Mouse (Mus musculus): ENCODE measurements around the gene Car5b. TPM values are rescaled to one million over a fixed set of nuclear protein-coding genes. Genes with fewer than 3 reads are reported as not detected.

Gene Car5b
- polyA plus RNA-seq, 1 experiment from 2014 or later: 0.19 TPM

DNA sequence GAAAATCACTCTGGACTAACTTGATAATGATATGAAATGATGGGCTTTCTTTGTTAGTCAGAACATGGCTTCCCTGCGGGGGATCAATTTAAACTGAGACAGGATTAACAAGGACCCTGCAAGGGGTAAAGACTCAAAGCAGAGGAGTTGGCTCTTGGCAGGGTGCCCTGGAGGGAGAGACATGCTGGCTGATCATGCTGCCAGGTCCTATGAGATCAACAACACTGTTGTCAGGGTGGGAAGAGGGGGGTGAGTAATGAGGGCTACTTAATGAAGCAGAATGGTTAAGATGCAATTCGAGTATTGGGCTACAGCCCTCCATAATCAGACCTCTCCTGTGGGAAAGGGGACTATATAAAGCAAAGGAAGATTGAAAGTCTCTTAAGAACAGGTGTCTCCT is 11.1 kb upstream of the Car5b start:
- Histone ChIP-seq H3K36me3 (ENCODE audit: control insufficient read depth, insufficient read depth, low read length) (no peaks in the 10 kb centered on the region), H3K27me3 (ENCODE audit: control insufficient read depth, insufficient read depth, low read length) (no peaks in the 10 kb centered on the region), H3K4me2 (ENCODE audit: low read depth) (no peak overlapping the region), H3K4me3 (ENCODE audit: low read depth, low read length) (no peak overlapping the region), H3K4me1 (ENCODE audit: control insufficient read depth, insufficient read depth, low read length) (no peaks in the 10 kb centered on the region), H3K27ac (ENCODE audit: low read depth, low read length) (no peak overlapping the region), H3K9me3 (ENCODE audit: control insufficient read depth, low read length) (no peaks in the 10 kb centered on the region), H3K9ac (ENCODE audit: low read length) (no peak overlapping the region)
- WGBS: 59% methylated on average over 2 of the region's 2 CpGs
- DNase-seq (ENCODE audit: low spot score): no peak
- no peak for ATAC-seq (ENCODE audit: insufficient read depth, low FRiP score, low TSS enrichment)

DNA sequence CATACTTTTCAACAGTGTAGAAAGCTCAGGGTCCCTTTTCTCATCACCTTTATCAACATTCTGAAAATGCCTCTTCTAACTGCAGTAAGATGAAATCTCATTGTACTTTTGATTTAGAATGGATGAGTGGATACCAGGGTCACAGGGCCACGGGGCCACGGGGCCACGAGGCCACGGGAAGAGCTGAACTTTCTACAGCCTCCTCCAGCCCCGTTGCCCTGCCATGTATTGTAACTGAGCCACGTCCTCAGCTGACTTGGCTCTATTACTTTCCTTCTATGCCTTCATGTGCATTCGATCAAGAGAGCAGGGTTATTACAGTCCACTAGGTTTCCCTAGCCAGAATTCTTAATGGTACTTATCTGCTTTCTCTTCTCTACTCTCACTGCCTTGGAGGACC is 8.1 kb upstream of the Car5b start:
- no peaks in the 10 kb centered on the region; the same call in 1 of the 2 replicates for H3K27me3 ChIP-seq (ENCODE audit: control insufficient read depth, insufficient read depth, low read length)
- WGBS: 83% methylated on average over 7 of the region's 7 CpGs
- no peaks in the 10 kb centered on the region for H3K9me3 ChIP-seq (ENCODE audit: control insufficient read depth, low read length)
- H3K4me3 ChIP-seq (ENCODE audit: low read depth, low read length): no peak overlapping the region
- H3K27ac ChIP-seq (ENCODE audit: low read depth, low read length): no peak overlapping the region
- no peak overlapping the region for H3K4me2 ChIP-seq (ENCODE audit: low read depth)
- no peaks in the 10 kb centered on the region for H3K36me3 ChIP-seq (ENCODE audit: control insufficient read depth, insufficient read depth, low read length)
- H3K4me1 ChIP-seq (ENCODE audit: control insufficient read depth, insufficient read depth, low read length): no peaks in the 10 kb centered on the region
- ATAC-seq (ENCODE audit: insufficient read depth, low FRiP score, low TSS enrichment): no peak
- no peak overlapping the region for H3K9ac ChIP-seq (ENCODE audit: low read length)
- DNase-seq (ENCODE audit: low spot score): no peak

DNA sequence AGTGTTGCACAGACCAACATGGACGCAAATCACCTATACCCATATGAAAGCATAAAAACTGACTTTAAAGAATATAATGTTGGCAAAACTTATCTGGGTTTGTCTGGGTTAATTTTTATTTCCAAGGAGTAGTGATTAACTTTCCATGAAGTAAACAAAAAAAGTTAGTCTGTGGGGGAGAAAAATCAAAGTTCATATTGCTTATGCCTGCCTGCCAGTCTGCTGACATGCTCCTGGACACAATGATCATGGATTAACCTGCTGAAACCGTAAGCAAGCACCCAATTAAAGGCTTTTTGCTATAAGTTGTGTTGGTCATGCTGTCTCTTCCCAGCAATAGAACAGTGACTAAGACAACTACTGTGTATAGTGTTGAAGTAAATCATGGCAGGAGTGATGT is 7.6 kb upstream of the Car5b start:
- no peak overlapping the region for H3K27ac ChIP-seq (ENCODE audit: low read depth, low read length)
- 88% methylated on average over 2 of the region's 2 CpGs for WGBS
- no peak overlapping the region for H3K4me3 ChIP-seq (ENCODE audit: low read depth, low read length)
- no peaks in the 10 kb centered on the region for H3K9me3 ChIP-seq (ENCODE audit: control insufficient read depth, low read length)
- H3K36me3 ChIP-seq (ENCODE audit: control insufficient read depth, insufficient read depth, low read length): no peaks in the 10 kb centered on the region
- H3K4me1 ChIP-seq (ENCODE audit: control insufficient read depth, insufficient read depth, low read length): no peaks in the 10 kb centered on the region
- H3K27me3 ChIP-seq (ENCODE audit: control insufficient read depth, insufficient read depth, low read length): no peaks in the 10 kb centered on the region; the same call in 1 of the 2 replicates
- H3K9ac ChIP-seq (ENCODE audit: low read length): no peak overlapping the region
- DNase-seq (ENCODE audit: low spot score) (no peak), ATAC-seq (ENCODE audit: insufficient read depth, low FRiP score, low TSS enrichment) (no peak)
- H3K4me2 ChIP-seq (ENCODE audit: low read depth): no peak overlapping the region

DNA sequence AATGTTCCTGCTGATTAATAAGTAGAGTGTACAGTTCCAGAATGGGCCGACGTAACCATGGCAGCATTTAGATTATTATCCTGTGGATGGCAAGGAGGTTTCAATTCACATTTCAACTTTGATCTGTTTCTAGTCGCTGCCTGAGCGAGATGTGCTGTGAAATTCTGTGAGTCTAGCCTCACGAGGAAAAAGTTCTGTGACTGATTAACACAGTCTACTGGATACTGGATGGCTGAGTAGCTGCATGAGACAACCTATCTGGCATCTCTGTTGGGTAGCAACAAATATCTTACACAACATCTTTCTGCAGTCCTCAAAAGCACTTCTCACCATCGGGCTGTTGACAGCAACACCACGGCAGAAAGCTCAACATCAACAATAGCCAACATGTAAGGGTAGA is 4.7 kb upstream of the Car5b start:
- H3K27ac ChIP-seq (ENCODE audit: low read depth, low read length): no peak overlapping the region
- H3K4me3 ChIP-seq (ENCODE audit: low read depth, low read length): no peak overlapping the region
- no peaks in the 10 kb centered on the region; the same call in 1 of the 2 replicates for H3K27me3 ChIP-seq (ENCODE audit: control insufficient read depth, insufficient read depth, low read length)
- H3K4me2 ChIP-seq (ENCODE audit: low read depth): no peak overlapping the region
- no peaks in the 10 kb centered on the region for H3K9me3 ChIP-seq (ENCODE audit: control insufficient read depth, low read length)
- 91% methylated on average over 7 of the region's 7 CpGs for WGBS
- no peaks in the 10 kb centered on the region for H3K36me3 ChIP-seq (ENCODE audit: control insufficient read depth, insufficient read depth, low read length)
- DNase-seq (ENCODE audit: low spot score) (no peak), ATAC-seq (ENCODE audit: insufficient read depth, low FRiP score, low TSS enrichment) (no peak)
- H3K9ac ChIP-seq (ENCODE audit: low read length): no peak overlapping the region
- H3K4me1 ChIP-seq (ENCODE audit: control insufficient read depth, insufficient read depth, low read length): no peaks in the 10 kb centered on the region

DNA sequence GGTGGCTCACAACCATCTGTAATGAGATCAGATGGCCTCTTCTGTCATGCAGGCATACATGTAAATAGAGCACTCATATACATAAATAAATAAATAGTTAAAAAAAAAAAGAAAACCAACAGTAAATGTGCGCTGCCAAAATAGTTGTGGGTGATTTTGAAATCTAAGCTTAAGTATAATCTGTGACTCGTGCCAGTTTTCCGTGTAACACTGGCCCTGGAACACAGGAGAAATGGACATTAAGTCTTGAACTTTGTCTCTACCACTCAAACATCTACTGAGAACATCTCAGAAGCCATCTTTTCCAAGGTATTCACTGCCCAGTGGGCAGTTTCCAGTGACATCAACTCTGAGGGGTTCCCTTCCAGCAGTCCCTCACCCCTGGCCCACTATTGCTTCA is 12.2 kb downstream of the Car5b start:
- no peaks in the 10 kb centered on the region for H3K4me1 ChIP-seq (ENCODE audit: control insufficient read depth, insufficient read depth, low read length)
- no peak overlapping the region for H3K4me3 ChIP-seq (ENCODE audit: low read depth, low read length)
- ATAC-seq (ENCODE audit: insufficient read depth, low FRiP score, low TSS enrichment): no peak
- H3K36me3 ChIP-seq (ENCODE audit: control insufficient read depth, insufficient read depth, low read length): no peaks in the 10 kb centered on the region
- WGBS: 95% methylated on average over 3 of the region's 3 CpGs
- no peak overlapping the region for H3K4me2 ChIP-seq (ENCODE audit: low read depth)
- no peak overlapping the region for H3K9ac ChIP-seq (ENCODE audit: low read length)
- H3K27me3 ChIP-seq (ENCODE audit: control insufficient read depth, insufficient read depth, low read length): no peaks in the 10 kb centered on the region
- DNase-seq (ENCODE audit: low spot score): no peak
- H3K27ac ChIP-seq (ENCODE audit: low read depth, low read length): no peak overlapping the region
- H3K9me3 ChIP-seq (ENCODE audit: control insufficient read depth, low read length): no peaks in the 10 kb centered on the region

DNA sequence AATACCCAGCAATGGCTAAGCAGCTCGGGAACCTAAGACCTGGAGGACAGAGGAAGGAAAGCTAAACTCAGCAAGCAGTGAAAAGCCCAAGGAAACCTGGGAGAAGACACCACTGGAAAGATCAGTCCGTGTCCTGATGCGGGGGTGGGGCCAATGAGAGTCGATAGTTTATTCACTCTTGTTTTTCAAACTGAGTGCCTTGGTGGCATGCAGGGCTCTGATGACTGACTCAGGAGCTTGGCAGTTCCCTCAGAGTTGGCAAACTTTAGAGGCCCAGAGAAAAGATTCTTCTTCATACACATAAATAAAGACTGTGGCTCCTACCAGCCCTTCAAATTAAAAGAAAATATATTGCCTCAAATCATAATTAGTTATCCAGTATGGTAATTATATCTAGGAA is 12.8 kb downstream of the Car5b start:
- ATAC-seq (ENCODE audit: insufficient read depth, low FRiP score, low TSS enrichment): no peak
- H3K27ac ChIP-seq (ENCODE audit: low read depth, low read length): no peak overlapping the region
- DNase-seq (ENCODE audit: low spot score): no peak
- WGBS: 79% methylated on average over 4 of the region's 4 CpGs
- H3K27me3 ChIP-seq (ENCODE audit: control insufficient read depth, insufficient read depth, low read length): no peaks in the 10 kb centered on the region
- H3K9me3 ChIP-seq (ENCODE audit: control insufficient read depth, low read length): no peaks in the 10 kb centered on the region
- no peak overlapping the region for H3K4me2 ChIP-seq (ENCODE audit: low read depth)
- H3K4me3 ChIP-seq (ENCODE audit: low read depth, low read length): no peak overlapping the region
- no peaks in the 10 kb centered on the region for H3K4me1 ChIP-seq (ENCODE audit: control insufficient read depth, insufficient read depth, low read length)
- no peak overlapping the region for H3K9ac ChIP-seq (ENCODE audit: low read length)
- no peaks in the 10 kb centered on the region for H3K36me3 ChIP-seq (ENCODE audit: control insufficient read depth, insufficient read depth, low read length)

DNA sequence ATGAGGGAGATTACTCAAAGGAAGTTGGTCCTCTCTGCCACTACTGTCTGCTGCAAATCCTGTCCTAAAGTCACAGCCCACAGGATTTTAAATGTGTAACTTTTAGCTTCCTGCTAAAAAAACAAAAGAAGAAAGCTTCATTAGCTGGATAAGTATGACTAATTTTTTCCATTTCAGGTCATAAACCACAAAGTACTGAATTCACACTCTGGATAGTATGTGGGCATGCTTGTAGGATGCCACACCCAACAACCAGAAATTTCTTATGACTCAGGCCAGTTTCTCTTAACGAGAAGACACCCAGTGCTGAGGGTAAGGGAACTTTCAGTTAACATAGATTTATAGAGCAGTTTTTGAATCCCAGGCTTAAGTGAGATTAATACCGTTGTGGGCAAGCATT is 14.5 kb downstream of the Car5b start:
- no peak for DNase-seq (ENCODE audit: low spot score)

DNA sequence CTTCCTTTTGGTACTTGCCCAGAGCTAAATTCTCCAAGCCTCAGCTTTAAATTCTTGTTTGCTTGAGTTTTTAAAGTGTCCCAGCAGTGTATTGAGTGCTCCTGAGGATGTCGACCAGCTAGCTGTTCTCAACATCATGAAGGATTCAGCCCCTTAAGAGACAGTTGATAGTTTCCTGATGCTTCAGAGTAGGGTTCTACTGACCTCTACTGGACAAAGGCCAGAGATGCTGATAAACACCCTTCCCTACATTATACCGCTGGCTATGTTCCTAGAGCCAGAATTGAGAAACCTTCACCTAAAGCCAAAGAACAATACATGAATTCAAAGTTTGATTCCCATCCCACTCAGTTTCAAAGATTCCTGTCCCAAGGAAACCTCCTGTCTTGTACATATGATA is 23.0 kb downstream of the Car5b start:
- Histone ChIP-seq H3K36me3 (ENCODE audit: control insufficient read depth, insufficient read depth, low read length) (no peaks in the 10 kb centered on the region), H3K4me3 (ENCODE audit: low read depth, low read length) (no peak overlapping the region), H3K27me3 (ENCODE audit: control insufficient read depth, insufficient read depth, low read length) (no peaks in the 10 kb centered on the region), H3K4me2 (ENCODE audit: low read depth) (no peak overlapping the region), H3K9ac (ENCODE audit: low read length) (no peak overlapping the region), H3K4me1 (ENCODE audit: control insufficient read depth, insufficient read depth, low read length) (no peaks in the 10 kb centered on the region), H3K9me3 (ENCODE audit: control insufficient read depth, low read length) (no peaks in the 10 kb centered on the region), H3K27ac (ENCODE audit: low read depth, low read length) (no peak overlapping the region)
- ATAC-seq (ENCODE audit: insufficient read depth, low FRiP score, low TSS enrichment) (no peak), DNase-seq (ENCODE audit: low spot score) (no peak)
- WGBS: 38% methylated on average over 2 of the region's 2 CpGs

More for the DNA sequence above, 14.5 kb downstream of the Car5b start:
- no peaks in the 10 kb centered on the region for H3K36me3 ChIP-seq (ENCODE audit: control insufficient read depth, insufficient read depth, low read length)
- H3K27ac ChIP-seq (ENCODE audit: low read depth, low read length): no peak overlapping the region
- no peak overlapping the region for H3K4me2 ChIP-seq (ENCODE audit: low read depth)
- no peak overlapping the region for H3K9ac ChIP-seq (ENCODE audit: low read length)
- H3K9me3 ChIP-seq (ENCODE audit: control insufficient read depth, low read length): no peaks in the 10 kb centered on the region
- no peak overlapping the region for H3K4me3 ChIP-seq (ENCODE audit: low read depth, low read length)
- WGBS: 84% methylated on average over 2 of the region's 2 CpGs
- no peaks in the 10 kb centered on the region for H3K4me1 ChIP-seq (ENCODE audit: control insufficient read depth, insufficient read depth, low read length)
- no peaks in the 10 kb centered on the region for H3K27me3 ChIP-seq (ENCODE audit: control insufficient read depth, insufficient read depth, low read length)
- no peak for ATAC-seq (ENCODE audit: insufficient read depth, low FRiP score, low TSS enrichment)

DNA sequence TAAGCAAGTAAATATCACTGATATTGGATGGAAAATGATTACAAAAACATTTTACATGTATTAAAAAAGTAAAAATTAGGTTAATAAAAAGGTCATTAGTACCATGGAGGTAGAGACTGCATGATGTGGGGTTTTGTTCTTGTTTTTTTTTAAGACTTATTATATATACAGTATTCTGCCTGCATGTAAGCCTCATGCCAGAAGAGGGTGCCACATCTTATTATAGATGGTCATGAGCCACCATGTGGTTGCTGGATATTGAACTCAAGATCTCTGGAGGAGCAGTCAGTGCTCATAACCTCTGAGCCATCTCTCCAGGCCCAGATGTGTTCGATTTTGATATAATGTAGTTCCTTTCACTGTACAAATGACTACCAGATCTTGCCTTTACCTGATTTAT is 27.9 kb downstream of the Car5b start:
- no peak overlapping the region for H3K9ac ChIP-seq (ENCODE audit: low read length)
- DNase-seq (ENCODE audit: low spot score) (no peak), ATAC-seq (ENCODE audit: insufficient read depth, low FRiP score, low TSS enrichment) (no peak)
- H3K4me3 ChIP-seq (ENCODE audit: low read depth, low read length): no peak overlapping the region
- H3K4me2 ChIP-seq (ENCODE audit: low read depth): no peak overlapping the region
- H3K27me3 ChIP-seq (ENCODE audit: control insufficient read depth, insufficient read depth, low read length): no peaks in the 10 kb centered on the region
- H3K4me1 ChIP-seq (ENCODE audit: control insufficient read depth, insufficient read depth, low read length): no peaks in the 10 kb centered on the region
- H3K9me3 ChIP-seq (ENCODE audit: control insufficient read depth, low read length): no peaks in the 10 kb centered on the region
- H3K27ac ChIP-seq (ENCODE audit: low read depth, low read length): no peak overlapping the region
- 89% methylated on average over 1 of the region's 1 CpGs for WGBS
- no peaks in the 10 kb centered on the region for H3K36me3 ChIP-seq (ENCODE audit: control insufficient read depth, insufficient read depth, low read length)
